Mouse (Mus musculus): ENCODE measurements at regions not wholly inside any gene's neighbourhood (a gene's known extent, or its start where the extent isn't known, plus 50 kb on each side); places are given as distances from the start of the nearest gene placed in this dataset.

DNA sequence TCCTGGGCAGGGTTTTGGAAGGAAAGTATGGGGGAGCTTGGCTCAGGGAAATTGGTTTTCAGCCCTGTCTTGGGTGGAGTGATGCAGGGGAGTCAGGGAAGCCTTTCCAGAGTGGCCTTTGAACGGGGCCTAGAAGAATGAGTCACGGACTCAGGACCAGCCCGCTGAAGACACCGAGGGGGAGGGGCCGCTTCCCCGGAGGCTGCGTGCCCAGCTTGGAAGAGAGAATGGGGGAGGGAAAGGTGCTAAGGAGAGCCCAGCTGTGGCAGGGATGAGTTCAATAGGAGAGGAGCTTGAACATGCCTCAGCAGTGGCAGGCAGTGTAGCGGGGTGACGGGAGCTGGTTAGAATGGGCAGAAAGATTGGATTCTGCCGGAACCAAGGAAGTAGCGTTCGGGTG, 337.8 kb downstream of the Zfp706 start:
- no peak for DNase-seq

DNA sequence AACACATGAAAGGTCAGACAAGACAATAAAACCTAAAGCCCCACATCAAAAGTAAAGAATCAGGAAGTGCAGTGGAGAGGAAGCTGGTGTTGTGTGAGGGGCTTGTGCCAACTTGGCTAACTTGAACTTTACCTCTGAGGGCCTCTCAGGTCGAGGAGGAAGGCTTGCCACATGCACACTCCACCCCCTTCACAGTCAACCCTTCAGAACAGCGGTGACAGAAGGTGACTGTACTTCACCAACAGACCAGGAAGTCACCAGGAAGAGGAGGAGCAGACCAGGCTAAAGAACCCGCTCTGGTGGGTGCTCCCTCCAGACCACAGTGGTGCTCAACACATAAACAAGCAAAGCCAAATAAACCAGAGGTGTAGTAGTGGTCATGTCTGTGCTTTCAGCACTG, 341.0 kb downstream of the Zfp706 start:
- no peak for DNase-seq

DNA sequence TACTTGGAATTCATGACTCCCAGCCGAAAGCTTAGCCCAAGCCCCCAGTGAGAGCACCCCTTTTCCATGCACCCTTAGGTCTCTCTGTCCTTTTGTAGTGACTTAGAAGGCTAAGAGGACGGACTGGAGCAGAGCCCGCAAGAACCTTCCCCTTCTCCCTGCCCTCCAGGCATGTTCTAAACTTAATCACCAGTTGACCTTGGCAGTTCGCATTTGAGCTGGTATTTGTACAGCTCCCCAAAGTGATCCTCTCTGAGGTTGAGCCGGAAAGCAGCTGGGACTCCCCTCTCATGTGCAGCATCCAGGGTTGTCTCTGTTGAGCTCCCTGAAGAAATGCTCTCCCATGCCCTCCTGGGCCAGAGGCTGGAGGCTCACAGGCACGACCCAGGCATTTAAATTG, 343.2 kb downstream of the Zfp706 start:
- DNase-seq: no peak

- DNase-seq: no peak
Observed at GRCm38 (mm10) chr15:36660986-36661385, 346.6 kb downstream of the Zfp706 start.

All from kidney, adult 18-20 months (tissue).